Mouse (Mus musculus): ENCODE measurements around the gene Cog8.
"Not testable (repeated sequence)": the region's sequence is repeated elsewhere in the genome, so short reads cannot be mapped to it uniquely, and the experiment has no call there.

Gene Cog8

DNA sequence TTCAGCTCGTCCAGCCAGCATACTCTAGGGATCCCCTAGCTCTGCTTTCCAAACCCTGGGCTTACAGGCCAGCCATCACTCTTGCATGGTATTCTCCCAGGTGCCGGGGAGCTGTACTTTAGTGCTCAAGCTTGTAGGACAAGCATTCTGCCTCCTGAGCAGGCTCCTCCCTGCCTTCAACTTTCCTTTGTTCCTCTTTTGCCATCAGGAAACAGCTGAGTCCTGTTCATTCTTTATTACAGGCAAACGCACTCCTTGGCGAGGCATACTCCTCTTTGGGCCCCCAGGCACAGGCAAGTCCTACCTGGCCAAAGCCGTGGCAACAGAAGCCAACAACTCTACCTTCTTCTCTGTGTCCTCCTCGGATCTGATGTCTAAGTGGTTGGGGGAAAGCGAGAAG, 15.9 kb downstream of the Cog8 start:
- no peak for DNase-seq

- no peak for DNase-seq
These were observed 19.9 kb downstream of the Cog8 start for GRCm38 (mm10) chr8:107036626-107037025.

DNA sequence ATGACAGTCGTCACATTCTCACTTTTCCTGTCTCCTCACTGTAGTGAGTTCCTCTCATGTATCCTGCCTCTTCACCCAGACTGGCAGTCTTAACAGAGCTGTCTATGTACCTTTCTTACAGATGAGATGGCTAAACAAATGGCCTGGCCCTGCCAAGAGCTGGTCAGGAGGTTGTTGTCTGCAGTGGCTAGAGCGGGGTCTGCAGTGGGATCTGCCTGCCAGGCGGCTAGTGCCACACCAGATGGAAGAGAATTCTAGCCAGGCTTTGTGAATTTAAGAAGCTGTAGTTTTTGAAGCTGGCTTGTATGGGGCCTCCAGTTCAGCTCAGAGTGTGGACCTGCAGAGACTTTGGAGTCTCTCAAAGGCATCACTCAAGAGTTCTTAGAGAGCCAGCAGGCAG, 20.8 kb downstream of the Cog8 start:
- no peak for DNase-seq

DNA sequence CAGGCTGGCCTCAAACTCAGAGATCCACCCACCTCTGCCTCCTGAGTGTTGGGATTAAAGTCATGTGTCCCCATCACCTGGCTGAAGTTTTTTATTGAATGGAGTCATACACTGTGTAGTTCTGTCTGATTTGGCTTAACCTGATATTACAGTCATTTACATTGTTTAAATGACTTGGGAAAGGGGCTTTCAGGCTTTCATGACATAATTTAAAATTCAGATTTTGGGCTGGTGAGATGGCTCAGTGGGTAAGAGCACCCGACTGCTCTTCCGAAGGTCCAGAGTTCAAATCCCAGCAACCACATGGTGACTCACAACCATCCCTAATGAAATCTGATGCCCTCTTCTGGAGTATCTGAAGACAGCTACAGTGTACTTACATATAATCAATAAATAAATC, 22.9 kb downstream of the Cog8 start:
- DNase-seq: not testable (repeated sequence)

DNA sequence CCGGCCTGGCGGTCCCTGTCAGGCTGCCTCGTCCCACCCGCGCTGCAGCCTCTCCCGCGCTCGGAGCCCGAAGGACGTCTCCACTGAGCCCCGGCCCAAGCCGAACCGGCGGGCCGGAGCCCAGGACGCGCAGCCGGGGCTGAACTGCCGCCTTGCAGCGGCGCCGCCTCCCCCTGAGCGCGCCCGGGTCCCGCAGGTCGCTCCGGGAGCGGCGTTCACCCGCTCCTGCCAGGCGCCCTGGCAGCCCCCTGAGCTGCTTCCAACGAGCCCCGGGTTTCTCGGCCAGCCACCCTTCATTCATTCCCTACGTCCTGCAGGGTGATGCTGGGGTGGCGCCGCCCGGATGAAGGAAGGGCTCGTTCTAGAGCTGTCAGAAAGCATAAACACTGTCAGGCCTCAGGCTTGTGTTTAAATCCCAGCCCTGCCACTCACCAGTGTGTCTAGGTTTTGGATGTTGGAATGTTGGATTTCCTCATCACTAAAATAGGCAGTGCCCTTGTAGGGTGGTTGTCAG, 24.9 kb downstream of the Cog8 start:
- no peak for DNase-seq

- DNase-seq: peak; percentile 95
These were observed 25.6 kb downstream of the Cog8 start, which contains the start of gene Vps4a for GRCm38 (mm10) chr8:107030650-107031576. Vps4a (plus strand) TSS chr8:107031222.

- no peak for DNase-seq
These were observed 26.4 kb downstream of the Cog8 start for GRCm38 (mm10) chr8:107030058-107030457.

- DNase-seq: no peak
These were observed 27.2 kb downstream of the Cog8 start for GRCm38 (mm10) chr8:107029310-107029709.

DNA sequence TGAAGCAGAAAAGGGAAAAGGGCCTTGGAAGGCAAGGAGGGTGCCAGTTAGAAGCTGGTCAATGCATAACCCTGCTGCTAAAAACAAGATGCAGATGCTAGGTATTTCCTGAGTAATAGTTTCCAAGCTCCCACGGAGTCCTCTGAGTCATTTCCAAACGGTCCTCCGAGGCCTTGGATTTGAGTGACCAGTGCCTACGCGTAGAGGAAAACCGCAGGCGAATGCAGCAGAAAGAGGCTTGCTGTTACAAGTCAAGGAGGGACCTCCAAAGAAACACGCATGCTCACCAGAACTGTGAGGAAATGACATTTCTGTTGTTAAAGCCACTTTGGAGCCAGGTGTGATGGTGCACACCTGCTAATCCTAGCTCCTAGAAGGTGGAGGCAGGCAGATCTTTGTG, 33.0 kb downstream of the Cog8 start:
- no peak for DNase-seq

- DNase-seq: no peak
These were observed 41.6 kb downstream of the Cog8 start for GRCm38 (mm10) chr8:107014915-107015314.

GRCm38 (mm10) chr8:107012666-107013065, 43.8 kb downstream of the Cog8 start:
- no peak for DNase-seq

DNA sequence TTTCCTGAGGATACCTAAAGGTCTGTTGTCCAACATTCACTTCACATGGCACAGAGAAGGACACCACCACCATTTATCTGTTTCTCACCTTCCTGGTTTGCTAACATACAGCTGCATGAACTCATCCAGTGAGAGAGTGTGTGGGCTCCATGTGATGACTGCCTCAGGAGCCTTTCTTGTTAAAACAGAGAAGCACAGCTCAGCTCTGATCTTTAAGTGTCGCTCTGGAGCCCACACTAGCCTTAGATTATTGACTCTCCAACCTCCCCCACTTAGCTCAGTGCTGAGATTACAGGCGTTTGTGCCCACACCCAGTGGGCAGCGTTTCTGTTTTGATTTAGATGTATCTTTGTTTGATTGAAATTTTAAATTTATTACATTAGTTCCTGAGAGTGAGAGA, 48.7 kb downstream of the Cog8 start:
- DNase-seq: no peak

GRCm38 (mm10) chr8:107002532-107002931, 54.0 kb downstream of the Cog8 start:
- DNase-seq: peak; percentile 70

DNA sequence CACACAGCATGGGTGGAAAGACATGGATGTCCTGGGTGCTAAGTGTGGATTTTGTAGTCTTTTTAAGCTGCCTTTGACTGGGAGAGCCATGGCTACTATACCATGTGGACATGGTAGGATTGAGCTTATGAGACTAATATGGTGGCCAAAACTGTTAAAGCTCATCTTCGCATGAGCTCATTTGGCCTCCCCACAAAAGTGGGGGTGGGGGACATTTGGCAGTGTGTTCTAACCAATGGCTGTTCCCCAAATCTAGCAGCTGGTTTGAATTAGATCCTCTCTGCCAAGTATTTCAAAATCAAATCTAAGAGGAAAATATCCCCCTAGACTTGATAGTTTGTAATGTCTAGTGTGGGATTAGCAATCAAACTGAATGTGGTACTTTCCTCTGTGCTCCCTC, 57.4 kb downstream of the Cog8 start:
- no peak for DNase-seq

GRCm38 (mm10) chr8:106997416-106997815, 59.1 kb downstream of the Cog8 start:
- no peak for DNase-seq

DNA sequence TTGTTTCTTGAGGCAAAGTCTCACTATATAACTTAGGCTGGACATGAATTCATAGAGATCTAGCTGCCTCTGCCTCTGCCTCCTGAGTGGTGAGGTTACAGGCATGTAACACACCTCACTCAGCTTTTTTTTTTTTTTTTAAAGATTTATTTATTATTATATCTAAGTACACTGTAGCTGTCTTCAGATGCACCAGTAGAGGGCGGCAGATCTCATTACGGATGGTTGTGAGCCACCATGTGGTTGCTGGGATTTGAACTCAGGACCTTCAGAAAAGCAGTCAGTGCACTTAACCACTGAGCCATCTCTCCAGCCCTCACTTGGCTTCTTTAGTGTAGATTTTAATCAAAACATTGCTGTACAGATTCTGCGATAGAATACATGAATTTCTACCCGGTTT, 60.1 kb downstream of the Cog8 start:
- DNase-seq: not testable (repeated sequence)

All from cerebellum, adult 11 months (tissue).